Mouse (Mus musculus): ENCODE measurements around the gene Ppm1l. TPM values are rescaled to one million over a fixed set of nuclear protein-coding genes. Genes with fewer than 3 reads are reported as not detected.

Gene Ppm1l
- total and polyA plus RNA-seq, 3 experiments = not detected

DNA sequence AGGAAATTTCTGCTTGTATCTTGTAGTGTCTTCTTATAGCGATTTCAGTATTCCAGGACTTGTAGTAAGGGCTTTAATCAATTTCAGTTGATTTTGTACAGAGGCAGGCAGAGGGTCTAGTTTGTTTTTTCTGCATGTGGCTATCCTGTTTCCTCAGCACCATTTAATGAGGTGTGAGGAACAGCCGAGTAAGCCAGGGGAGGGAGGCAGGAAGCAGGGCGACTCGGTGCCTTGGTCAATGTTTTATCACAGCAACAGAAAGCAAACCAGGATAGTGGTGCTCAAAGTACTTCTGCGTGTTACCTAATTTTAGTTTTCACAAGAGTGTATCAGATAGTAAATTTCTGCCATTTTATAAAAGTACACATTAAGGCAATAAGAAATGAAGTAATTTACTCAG is 13.2 kb downstream of the Ppm1l start:
- no peak for TF ChIP-seq ETS1 (IDR thresholded peaks at IDR 0.05; ENCODE audit: low read depth, low read length)

GRCm38 (mm10) chr3:69333819-69334218 is 17.2 kb downstream of the Ppm1l start:
- no peaks in the 10 kb centered on the region for H3K9me3 ChIP-seq (replicated peaks; ENCODE audit: insufficient read depth, low read length)
- H3K79me2 ChIP-seq (ENCODE audit: control insufficient read depth, insufficient read depth, low read length, poor library complexity) = no peaks in the 10 kb centered on the region
- DNase-seq (ENCODE audit: low read depth, low spot score) = no peak
- H3K4me3 ChIP-seq (ENCODE audit: control insufficient read depth in 1 of 2, insufficient read depth in 1 of 2, low read depth in 2 of 2, low read length in 2 of 2) = no peak overlapping the region
- H3K9ac ChIP-seq (ENCODE audit: control insufficient read depth, low read depth, low read length, poor library complexity, severe bottlenecking) = no peak overlapping the region
- H3K27me3 ChIP-seq (ENCODE audit: control insufficient read depth in 1 of 2, insufficient read depth in 2 of 2, low read length in 2 of 2) = no peaks in the 10 kb centered on the region
- no peak overlapping the region for H3K27ac ChIP-seq (ENCODE audit: control insufficient read depth, low read depth, low read length)
- H3K36me3 ChIP-seq (ENCODE audit: control insufficient read depth in 1 of 2, insufficient read depth in 2 of 2, low read length in 2 of 2) = no peaks in the 10 kb centered on the region
- no peak for TF ChIP-seq MAFK (IDR thresholded peaks at IDR 0.05; ENCODE audit: borderline replicate concordance, low read depth, low read length)
- no peak for TF ChIP-seq ZMIZ1 (IDR thresholded peaks at IDR 0.05; ENCODE audit: low read depth, low read length)
- TF ChIP-seq POLR2AphosphoS2 (IDR thresholded peaks at IDR 0.05; ENCODE audit: low read length) = no peak
- TF ChIP-seq ZC3H11A (IDR thresholded peaks at IDR 0.05; ENCODE audit: low read depth, low read length) = no peak
- no peak for TF ChIP-seq MYB (IDR thresholded peaks at IDR 0.05; ENCODE audit: low read depth, low read length)
- TF ChIP-seq NELFE (IDR thresholded peaks at IDR 0.05; ENCODE audit: low read depth, low read length) = no peak
- no peak for TF ChIP-seq HCFC1 (IDR thresholded peaks at IDR 0.05; ENCODE audit: low read depth, low read length)
- TF ChIP-seq SIN3A (IDR thresholded peaks at IDR 0.05; ENCODE audit: low read length) = no peak
- TF ChIP-seq E2F4 (IDR thresholded peaks at IDR 0.05; ENCODE audit: borderline replicate concordance, low read depth, low read length) = no peak
- no peak for TF ChIP-seq RAD21 (IDR thresholded peaks at IDR 0.05; ENCODE audit: low read depth, low read length)
- no peak for TF ChIP-seq CHD1 (IDR thresholded peaks at IDR 0.05; ENCODE audit: low read depth, low read length)
- no peak for TF ChIP-seq UBTF (IDR thresholded peaks at IDR 0.05; ENCODE audit: borderline replicate concordance, insufficient read depth, low read depth, low read length)
- no peaks in the 10 kb centered on the region for H3K4me1 ChIP-seq (ENCODE audit: control insufficient read depth in 1 of 2, insufficient read depth in 2 of 2, low read length in 2 of 2)

More for the DNA sequence above, 13.2 kb downstream of the Ppm1l start:
- Histone ChIP-seq H3K27ac (ENCODE audit: control insufficient read depth, low read depth, low read length) (no peak overlapping the region), H3K4me1 (ENCODE audit: control insufficient read depth in 1 of 2, insufficient read depth in 2 of 2, low read length in 2 of 2) (no peaks in the 10 kb centered on the region), H3K4me3 (ENCODE audit: control insufficient read depth in 1 of 2, insufficient read depth in 1 of 2, low read depth in 2 of 2, low read length in 2 of 2) (no peak overlapping the region), H3K9me3 (replicated peaks; ENCODE audit: insufficient read depth, low read length) (no peaks in the 10 kb centered on the region), H3K79me2 (ENCODE audit: control insufficient read depth, insufficient read depth, low read length, poor library complexity) (no peaks in the 10 kb centered on the region), H3K9ac (ENCODE audit: control insufficient read depth, low read depth, low read length, poor library complexity, severe bottlenecking) (no peak overlapping the region), H3K36me3 (ENCODE audit: control insufficient read depth in 1 of 2, insufficient read depth in 2 of 2, low read length in 2 of 2) (no peaks in the 10 kb centered on the region), H3K27me3 (ENCODE audit: control insufficient read depth in 1 of 2, insufficient read depth in 2 of 2, low read length in 2 of 2) (no peaks in the 10 kb centered on the region)
- DNase-seq (ENCODE audit: low read depth, low spot score) = no peak

DNA sequence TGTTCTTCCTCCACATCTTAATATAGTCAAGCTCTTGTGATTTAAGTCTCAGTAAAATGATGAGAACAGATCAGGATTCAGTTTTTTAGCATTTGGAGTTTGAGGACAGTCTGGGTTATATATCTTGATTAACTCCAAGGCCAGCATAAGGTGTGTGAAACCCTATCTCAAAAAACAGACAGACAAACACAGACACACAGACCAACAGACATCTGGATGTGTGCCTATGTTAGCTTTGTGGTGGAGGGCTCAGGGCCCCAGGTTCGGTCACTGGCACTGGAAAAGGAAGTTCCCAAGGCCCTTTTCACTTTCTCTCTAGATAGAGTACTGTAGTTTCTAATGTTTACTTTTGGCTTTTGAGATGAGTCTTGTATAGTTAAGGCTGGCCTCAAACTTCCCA is 23.8 kb downstream of the Ppm1l start:
- no peak for TF ChIP-seq MYB (IDR thresholded peaks at IDR 0.05; ENCODE audit: low read depth, low read length)
- TF ChIP-seq NELFE (IDR thresholded peaks at IDR 0.05; ENCODE audit: low read depth, low read length) = no peak
- TF ChIP-seq HCFC1 (IDR thresholded peaks at IDR 0.05; ENCODE audit: low read depth, low read length) = no peak
- no peak for TF ChIP-seq TCF12 (IDR thresholded peaks at IDR 0.05; ENCODE audit: low read depth, low read length)
- TF ChIP-seq USF2 (IDR thresholded peaks at IDR 0.05; ENCODE audit: borderline replicate concordance in 1 of 2, insufficient read depth in 1 of 2, low read depth in 1 of 2, low read length in 2 of 2) = no peak
- TF ChIP-seq CHD2 (IDR thresholded peaks at IDR 0.05; ENCODE audit: low read length) = no peak
- TF ChIP-seq POLR2A (IDR thresholded peaks at IDR 0.05; ENCODE audit: control insufficient read depth in 1 of 2, insufficient read depth in 1 of 2, low read depth in 1 of 2, low read length in 2 of 2, poor library complexity in 1 of 2) = no peak
- no peak for TF ChIP-seq MXI1 (IDR thresholded peaks at IDR 0.05; ENCODE audit: low read depth, low read length)
- no peak for TF ChIP-seq E2F4 (IDR thresholded peaks at IDR 0.05; ENCODE audit: borderline replicate concordance, low read depth, low read length)
- TF ChIP-seq BHLHE40 (IDR thresholded peaks at IDR 0.05; ENCODE audit: borderline replicate concordance, low read depth, low read length) = no peak
- TF ChIP-seq POLR2AphosphoS2 (IDR thresholded peaks at IDR 0.05; ENCODE audit: low read length) = no peak

More for the DNA sequence above, 23.8 kb downstream of the Ppm1l start:
- H3K27ac ChIP-seq (ENCODE audit: control insufficient read depth, low read depth, low read length) = no peak overlapping the region
- no peaks in the 10 kb centered on the region for H3K9me3 ChIP-seq (replicated peaks; ENCODE audit: insufficient read depth, low read length)
- H3K27me3 ChIP-seq (ENCODE audit: control insufficient read depth in 1 of 2, insufficient read depth in 2 of 2, low read length in 2 of 2) = no peaks in the 10 kb centered on the region
- no peak for DNase-seq (ENCODE audit: low read depth, low spot score)
- H3K9ac ChIP-seq (ENCODE audit: control insufficient read depth, low read depth, low read length, poor library complexity, severe bottlenecking) = no peak overlapping the region
- H3K36me3 ChIP-seq (ENCODE audit: control insufficient read depth in 1 of 2, insufficient read depth in 2 of 2, low read length in 2 of 2) = no peaks in the 10 kb centered on the region
- H3K79me2 ChIP-seq (ENCODE audit: control insufficient read depth, insufficient read depth, low read length, poor library complexity) = no peaks in the 10 kb centered on the region
- H3K4me3 ChIP-seq (ENCODE audit: control insufficient read depth in 1 of 2, insufficient read depth in 1 of 2, low read depth in 2 of 2, low read length in 2 of 2) = no peak overlapping the region
- H3K4me1 ChIP-seq (ENCODE audit: control insufficient read depth in 1 of 2, insufficient read depth in 2 of 2, low read length in 2 of 2) = no peaks in the 10 kb centered on the region
